8 mouse cellular contexts compared by ENCODE assay signal in the genomic region with DNA sequence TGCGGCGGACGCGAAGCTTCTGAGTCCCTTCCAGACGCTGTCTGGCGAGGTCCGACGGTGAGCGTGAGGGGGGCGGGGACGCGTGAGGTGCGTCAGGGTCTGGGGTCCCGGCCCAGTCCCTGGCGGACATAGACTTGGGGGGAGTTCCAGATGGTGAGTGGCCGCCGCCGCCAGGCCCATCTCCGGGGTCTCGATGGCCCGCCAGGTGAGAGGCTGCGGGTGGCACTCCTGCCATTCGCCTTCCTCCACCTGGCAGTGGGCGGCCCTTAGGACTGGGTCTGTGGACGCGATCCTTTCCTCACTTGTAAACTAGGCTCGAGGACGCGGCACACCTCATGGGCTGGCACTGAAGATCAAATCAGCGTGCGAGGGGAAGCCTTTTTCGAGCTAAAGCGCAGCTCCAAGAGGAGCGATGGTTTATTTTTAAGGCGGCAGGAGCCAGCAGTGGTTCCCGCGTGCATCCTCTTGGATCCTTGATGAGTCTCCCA. TPM values are rescaled to one million over a fixed set of nuclear protein-coding genes. Genes with fewer than 3 reads are reported as not detected.
DNase-seq lines count a peak whose midpoint lies in the region; ATAC-seq and TF ChIP-seq lines count a peak whose summit lies in the region.

No protein-coding gene starts in this region.

- peak overlapping the region; percentile 87 for H3K4me3 ChIP-seq in embryonic fibroblast, embryonic 13.5 days (ENCODE audit: insufficient read depth, low read length)
- peak overlapping the region; percentile 95 for H3K4me3 ChIP-seq in intestine, embryonic 16.5 days (ENCODE audit: low read length)
- H3K4me3 ChIP-seq in lung, adult 2 months (replicated peaks; ENCODE audit: extremely low read depth, low read depth, low read length): peak overlapping the region; percentile 97
- peak overlapping the region; percentile 74 for H3K4me3 ChIP-seq in olfactory bulb, adult 2 months (ENCODE audit: insufficient read depth, low read depth, low read length)

- TF ChIP-seq CTCF in embryonic fibroblast, embryonic 13.5 days (IDR thresholded peaks at IDR 0.05; ENCODE audit: borderline replicate concordance, insufficient read depth, low read length): no peak
- TF ChIP-seq CTCF in lung, adult 2 months (IDR thresholded peaks at IDR 0.05; ENCODE audit: insufficient read depth, low read length): no peak
- TF ChIP-seq CTCF in olfactory bulb, adult 2 months (IDR thresholded peaks at IDR 0.05; ENCODE audit: insufficient read depth, low read depth, low read length): no peak

- peak; percentile 34 to 58 for DNase-seq in left cerebral cortex, adult 18-20 months (ENCODE audit: low spot score in 2 of 2)
- no peak for DNase-seq in left cerebral cortex, adult 11 months (ENCODE audit: low spot score)
- peak; percentile 45 for DNase-seq in NIH3T3 (ENCODE audit: low read depth)
- DNase-seq in lung, adult 2 months: no peak
- DNase-seq in Muller cell, postnatal 12 days (ENCODE audit: inconsistent ontology term): no peak

- no peaks in the 10 kb centered on the region for H3K36me3 ChIP-seq in intestine, embryonic 16.5 days (ENCODE audit: control insufficient read depth, insufficient read depth, low read length)

- H3K9ac ChIP-seq in intestine, embryonic 16.5 days (ENCODE audit: low read depth, low read length): peak overlapping the region; percentile 93

- peaks cover 2% of the 10 kb centered on the region; the same call in 1 of the 2 replicates for H3K4me1 ChIP-seq in embryonic fibroblast, embryonic 13.5 days (ENCODE audit: control insufficient read depth, insufficient read depth, low read length)
- peaks cover 13% of the 10 kb centered on the region for H3K4me1 ChIP-seq in intestine, embryonic 16.5 days (ENCODE audit: control insufficient read depth, insufficient read depth, low read length)
- peaks cover 8% of the 10 kb centered on the region for H3K4me1 ChIP-seq in lung, adult 2 months (ENCODE audit: control insufficient read depth, insufficient read depth, low read length)
- H3K4me1 ChIP-seq in olfactory bulb, adult 2 months (ENCODE audit: control insufficient read depth, insufficient read depth, low read length): peaks cover 3% of the 10 kb centered on the region

- no peak overlapping the region for H3K27ac ChIP-seq in embryonic fibroblast, embryonic 13.5 days (ENCODE audit: insufficient read depth, low read length)
- peak overlapping the region; percentile 85 for H3K27ac ChIP-seq in intestine, embryonic 16.5 days (ENCODE audit: low read length)
- peak overlapping the region; percentile 70 for H3K27ac ChIP-seq in olfactory bulb, adult 2 months (ENCODE audit: insufficient read depth, low read depth, low read length)

- H3K27me3 ChIP-seq in intestine, embryonic 16.5 days (replicated peaks; ENCODE audit: control insufficient read depth, insufficient read depth, low read length): no peaks in the 10 kb centered on the region

- no peak for TF ChIP-seq POLR2A in embryonic fibroblast, embryonic 13.5 days (IDR thresholded peaks at IDR 0.05; ENCODE audit: low read depth, low read length)
- no peak for TF ChIP-seq POLR2A in lung, adult 2 months (IDR thresholded peaks at IDR 0.05; ENCODE audit: borderline replicate concordance, extremely low read depth, low read depth, low read length)
- no peak for TF ChIP-seq POLR2A in olfactory bulb, adult 2 months (IDR thresholded peaks at IDR 0.05; ENCODE audit: insufficient read depth, low read depth, low read length)

- ATAC-seq in intestine, embryonic 16.5 days: peak; percentile 88

- H3K4me2 ChIP-seq in intestine, embryonic 16.5 days (ENCODE audit: low read depth, low read length): peak overlapping the region; percentile 72

- WGBS in intestine, embryonic 16.5 days: under 1% methylated on average over 37 of the region's 37 CpGs
- under 1% methylated on average over 37 of the region's 37 CpGs for WGBS in lung, adult 2 months
- under 1% methylated on average over 37 of the region's 37 CpGs for WGBS in olfactory bulb, adult 2 months

- no peaks in the 10 kb centered on the region for H3K9me3 ChIP-seq in intestine, embryonic 16.5 days (ENCODE audit: control insufficient read depth, low read length)

RNA-seq across cellular contexts. Expression of a gene that starts 0.4 kb away (rescaled TPM):
- total RNA-seq in left cerebral cortex, adult 18-20 months (2021): 10 to 100 TPM; 68.9 to 71.6 TPM
- 24.6 and 24.7 TPM in 2 replicates for polyA plus RNA-seq in embryonic fibroblast, embryonic 13.5 days (2011; ENCODE audit: insufficient read length, low read depth, missing spikeins)
- polyA plus RNA-seq in intestine, embryonic 16.5 days (2015; fragmentation: Nextera tagmentation; extraction: Ambion mirVana): 3.1 and 3.6 TPM in 2 replicates
- polyA plus RNA-seq in lung, adult 2 months (2012; rRNA removed): 7.5 and 15.3 TPM in 2 replicates
- not detected in 2 replicates for polyA plus RNA-seq in olfactory bulb, adult 2 months (2012; ENCODE audit: insufficient read depth, insufficient read length, low replicate concordance, missing spikeins)

RNA-seq across cellular contexts. Expression of a gene that starts 14.5 kb away (rescaled TPM):
- 1 to 10 TPM; 4.8 to 5.1 TPM for total RNA-seq in left cerebral cortex, adult 18-20 months (2021)
- polyA plus RNA-seq in embryonic fibroblast, embryonic 13.5 days (2011; ENCODE audit: insufficient read length, low read depth, missing spikeins): 19.0 and 22.1 TPM in 2 replicates
- polyA plus RNA-seq in intestine, embryonic 16.5 days (2015; fragmentation: Nextera tagmentation; extraction: Ambion mirVana): 43.5 and 47.8 TPM in 2 replicates
- polyA plus RNA-seq in lung, adult 2 months (2012; rRNA removed): 0.91 and 1.6 TPM in 2 replicates
- not detected in 2 replicates for polyA plus RNA-seq in olfactory bulb, adult 2 months (2012; ENCODE audit: insufficient read depth, insufficient read length, low replicate concordance, missing spikeins)

Comparison
In these comparisons a context has a peak if more than half of its experiments do, and no peak if none do; other contexts are left out.
1. DNase-seq: peak in left cerebral cortex, adult 18-20 months (2 of 2) and NIH3T3 (single experiment); none in left cerebral cortex, adult 11 months (single experiment), lung, adult 2 months (single experiment) and Muller cell, postnatal 12 days (single experiment).
2. Peak in every context shown above with its lines, with median percentiles within 50 percentile points of each other: H3K4me3 ChIP-seq.